Mouse (Mus musculus): ENCODE data around the gene Rgl1. TPM values are rescaled to one million over a fixed set of nuclear protein-coding genes. Genes with fewer than 3 reads are reported as not detected.
A peak's percentile ranks its signal among the peaks of the same experiment; 100 is the strongest.

The Rgl1 gene
- polyA plus RNA-seq, 1 experiment from 2014 or later = 39.6 TPM

DNA sequence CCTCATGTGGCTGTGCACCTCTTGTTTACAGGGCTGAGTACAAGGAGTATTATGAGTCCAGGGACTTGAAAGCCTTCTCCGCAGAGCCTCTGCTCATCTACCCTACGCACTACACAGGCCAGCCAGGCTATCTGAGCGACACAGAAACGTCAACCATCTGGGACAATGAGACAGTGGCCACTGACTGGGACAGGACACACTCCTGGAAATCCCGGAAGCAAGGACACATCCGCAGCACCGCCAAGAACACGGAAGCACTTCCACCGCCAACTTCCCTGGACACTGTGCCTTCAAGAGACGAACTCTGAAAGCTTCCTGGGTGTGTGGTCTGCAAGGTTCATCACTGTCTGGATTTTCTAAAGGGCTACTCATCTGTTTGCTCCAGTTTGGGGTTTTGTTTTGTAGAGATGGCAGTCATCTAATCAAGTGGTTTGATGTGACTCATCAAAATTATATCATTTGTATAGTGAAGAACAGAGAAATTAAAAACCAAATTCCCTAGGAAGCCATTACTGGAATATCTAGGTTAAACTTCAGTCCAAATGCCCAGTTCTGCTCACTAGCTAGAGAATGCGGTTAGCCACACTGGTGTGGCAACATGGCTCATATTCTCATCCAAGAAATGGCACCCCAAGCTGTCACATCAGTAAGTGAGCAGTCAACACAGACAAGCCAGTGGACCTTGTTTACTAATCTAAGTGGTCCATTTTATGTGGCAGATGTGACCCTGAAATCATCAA, 257.5 kb downstream of the Rgl1 start:
- no peak overlapping the region for H3K4me3 ChIP-seq
- no peak overlapping the region for H3K9ac ChIP-seq
- 91% methylated on average over 11 of the region's 11 CpGs for WGBS
- H3K36me3 ChIP-seq = no peaks in the 10 kb centered on the region
- no peak overlapping the region for H3K4me2 ChIP-seq
- H3K9me3 ChIP-seq = no peaks in the 10 kb centered on the region
- H3K27me3 ChIP-seq = no peaks in the 10 kb centered on the region
- H3K4me1 ChIP-seq = 0 out of 2 replicates have a peak, but pooled peaks cover under 1% of the 10 kb centered on the region
- H3K27ac ChIP-seq = no peak overlapping the region
- ATAC-seq (ENCODE audit: insufficient number of reproducible peaks, insufficient read depth, low FRiP score, low TSS enrichment, low read depth) = no peak

DNA sequence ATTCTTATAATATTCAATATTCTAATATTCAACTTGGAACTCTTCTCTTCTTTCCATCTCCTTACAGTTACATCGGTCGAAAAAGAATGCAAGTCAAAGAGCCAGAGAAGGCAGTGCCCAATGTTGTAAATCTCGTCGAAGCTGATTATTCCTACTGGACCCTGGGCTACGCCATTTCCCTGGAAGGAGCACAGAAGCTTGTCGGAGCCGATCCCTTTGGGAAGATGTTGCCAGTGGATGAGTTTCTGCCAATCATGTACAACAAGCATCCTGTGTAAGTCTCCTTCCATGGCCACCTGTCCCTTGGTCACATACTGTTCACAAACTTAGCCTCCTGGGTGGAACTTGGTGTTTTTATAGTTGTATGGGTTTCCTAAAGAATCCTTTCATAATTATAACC, 259.4 kb downstream of the Rgl1 start:
- Histone ChIP-seq H3K4me1 (no peaks in the 10 kb centered on the region), H3K4me3 (no peak overlapping the region), H3K4me2 (no peak overlapping the region), H3K9me3 (no peaks in the 10 kb centered on the region), H3K9ac (no peak overlapping the region), H3K27me3 (no peaks in the 10 kb centered on the region), H3K36me3 (no peaks in the 10 kb centered on the region), H3K27ac (no peak overlapping the region)
- ATAC-seq (ENCODE audit: insufficient number of reproducible peaks, insufficient read depth, low FRiP score, low TSS enrichment, low read depth) = no peak
- 91% methylated on average over 7 of the region's 7 CpGs for WGBS

GRCm38 (mm10) chr1:152506175-152506574, 260.0 kb downstream of the Rgl1 start:
- Histone ChIP-seq H3K27me3 (no peaks in the 10 kb centered on the region), H3K4me3 (no peak overlapping the region), H3K4me1 (no peaks in the 10 kb centered on the region), H3K27ac (no peak overlapping the region), H3K4me2 (no peak overlapping the region), H3K9ac (no peak overlapping the region), H3K36me3 (no peaks in the 10 kb centered on the region), H3K9me3 (no peaks in the 10 kb centered on the region)
- ATAC-seq (ENCODE audit: insufficient number of reproducible peaks, insufficient read depth, low FRiP score, low TSS enrichment, low read depth) = no peak
- 85% methylated on average over 5 of the region's 5 CpGs for WGBS

GRCm38 (mm10) chr1:152499802-152500201, 266.3 kb downstream of the Rgl1 start:
- Histone ChIP-seq H3K4me2 (no peak overlapping the region), H3K27ac (no peak overlapping the region), H3K27me3 (no peaks in the 10 kb centered on the region), H3K9me3 (no peaks in the 10 kb centered on the region), H3K9ac (no peak overlapping the region), H3K4me3 (no peak overlapping the region), H3K4me1 (peaks cover 12% of the 10 kb centered on the region; the same call in 1 of the 2 replicates), H3K36me3 (no peaks in the 10 kb centered on the region)
- ATAC-seq (ENCODE audit: insufficient number of reproducible peaks, insufficient read depth, low FRiP score, low TSS enrichment, low read depth) = no peak
- 78% methylated on average over 12 of the region's 12 CpGs for WGBS

DNA sequence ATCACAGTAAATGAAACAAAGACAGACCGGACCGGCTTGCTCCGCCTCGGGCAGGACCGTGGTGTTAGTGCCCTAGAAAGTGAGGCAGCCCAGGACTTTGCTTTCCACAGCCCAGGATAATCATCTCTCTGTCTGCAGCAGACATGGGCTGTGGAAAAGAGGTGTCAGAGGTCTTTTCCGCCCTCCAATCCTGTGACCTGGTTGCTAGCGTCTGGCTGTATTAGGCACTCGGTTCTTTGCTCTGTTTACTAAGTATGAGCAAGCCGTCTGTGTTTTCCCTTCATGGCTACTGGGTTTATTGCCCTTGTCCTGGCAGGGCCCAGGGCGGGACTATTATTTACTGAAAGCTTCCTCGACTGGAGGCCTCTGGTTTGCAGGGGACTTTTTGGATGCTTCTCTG, 268.6 kb downstream of the Rgl1 start:
- peak overlapping the region; percentile 29 for H3K4me2 ChIP-seq
- peak overlapping the region; percentile 36 for H3K27ac ChIP-seq
- WGBS = 38% methylated on average over 11 of the region's 11 CpGs
- no peaks in the 10 kb centered on the region for H3K27me3 ChIP-seq
- H3K36me3 ChIP-seq = no peaks in the 10 kb centered on the region
- no peak for ATAC-seq (ENCODE audit: insufficient number of reproducible peaks, insufficient read depth, low FRiP score, low TSS enrichment, low read depth)
- H3K4me3 ChIP-seq = no peak overlapping the region
- no peaks in the 10 kb centered on the region for H3K9me3 ChIP-seq
- peak overlapping the region; percentile 41; the same call in 1 of the 2 replicates for H3K9ac ChIP-seq
- H3K4me1 ChIP-seq = peaks cover 12% of the 10 kb centered on the region; the same call in 1 of the 2 replicates

- 57% methylated on average over 2 of the region's 2 CpGs for WGBS
- Histone ChIP-seq H3K9me3 (no peaks in the 10 kb centered on the region), H3K4me2 (no peak overlapping the region)
Measured at GRCm38 (mm10) chr1:152496831-152497230, 269.3 kb downstream of the Rgl1 start.

DNA sequence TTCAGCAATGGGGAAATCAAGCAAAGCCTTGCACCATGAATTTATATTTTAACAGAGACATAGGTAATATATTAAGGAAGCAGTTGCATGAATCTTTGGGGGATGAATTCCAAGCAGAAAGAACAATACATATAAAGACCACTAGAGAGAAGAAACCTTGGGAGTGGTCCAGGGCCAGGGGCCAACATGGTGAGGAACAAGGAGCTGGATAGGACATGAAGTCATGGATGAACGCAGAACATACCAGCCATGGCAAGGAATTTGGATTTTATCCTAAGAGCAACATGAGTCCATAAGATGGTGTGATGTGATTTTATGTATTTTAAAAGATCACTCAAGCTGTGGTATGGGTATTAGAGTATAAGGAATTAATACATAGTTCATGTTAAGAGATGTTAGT, 273.9 kb downstream of the Rgl1 start:
- Histone ChIP-seq H3K9me3 (no peaks in the 10 kb centered on the region), H3K4me2 (no peak overlapping the region), H3K4me1 (peaks cover 7% of the 10 kb centered on the region; the same call in 1 of the 2 replicates), H3K27me3 (no peaks in the 10 kb centered on the region), H3K9ac (no peak overlapping the region), H3K27ac (no peak overlapping the region), H3K36me3 (no peaks in the 10 kb centered on the region), H3K4me3 (no peak overlapping the region)
- ATAC-seq (ENCODE audit: insufficient number of reproducible peaks, insufficient read depth, low FRiP score, low TSS enrichment, low read depth) = no peak
- 85% methylated on average over 1 of the region's 1 CpGs for WGBS

More at GRCm38 (mm10) chr1:152496831-152497230, 269.3 kb downstream of the Rgl1 start:
- Histone ChIP-seq H3K4me1 (peaks cover 12% of the 10 kb centered on the region; the same call in 1 of the 2 replicates), H3K9ac (no peak overlapping the region), H3K27me3 (no peaks in the 10 kb centered on the region), H3K4me3 (no peak overlapping the region), H3K27ac (peak overlapping the region; percentile 28; the same call in 1 of the 2 replicates), H3K36me3 (no peaks in the 10 kb centered on the region)
- no peak for ATAC-seq (ENCODE audit: insufficient number of reproducible peaks, insufficient read depth, low FRiP score, low TSS enrichment, low read depth)

GRCm38 (mm10) chr1:152490842-152491241, 275.3 kb downstream of the Rgl1 start:
- Histone ChIP-seq H3K4me2 (no peak overlapping the region), H3K4me3 (no peak overlapping the region), H3K9ac (no peak overlapping the region), H3K27ac (no peak overlapping the region), H3K27me3 (no peaks in the 10 kb centered on the region), H3K9me3 (no peaks in the 10 kb centered on the region), H3K36me3 (no peaks in the 10 kb centered on the region), H3K4me1 (no peaks in the 10 kb centered on the region)
- 79% methylated on average over 1 of the region's 1 CpGs for WGBS
- ATAC-seq (ENCODE audit: insufficient number of reproducible peaks, insufficient read depth, low FRiP score, low TSS enrichment, low read depth) = no peak

GRCm38 (mm10) chr1:152476126-152476525, 290.0 kb downstream of the Rgl1 start:
- no peak overlapping the region for H3K4me2 ChIP-seq
- H3K9me3 ChIP-seq = no peaks in the 10 kb centered on the region
- no peak for ATAC-seq (ENCODE audit: insufficient number of reproducible peaks, insufficient read depth, low FRiP score, low TSS enrichment, low read depth)
- H3K9ac ChIP-seq = no peak overlapping the region
- H3K27me3 ChIP-seq = no peaks in the 10 kb centered on the region
- H3K27ac ChIP-seq = no peak overlapping the region
- H3K4me3 ChIP-seq = no peak overlapping the region
- H3K4me1 ChIP-seq = no peaks in the 10 kb centered on the region
- no peaks in the 10 kb centered on the region for H3K36me3 ChIP-seq
- WGBS = 85% methylated on average over 4 of the region's 4 CpGs

DNA sequence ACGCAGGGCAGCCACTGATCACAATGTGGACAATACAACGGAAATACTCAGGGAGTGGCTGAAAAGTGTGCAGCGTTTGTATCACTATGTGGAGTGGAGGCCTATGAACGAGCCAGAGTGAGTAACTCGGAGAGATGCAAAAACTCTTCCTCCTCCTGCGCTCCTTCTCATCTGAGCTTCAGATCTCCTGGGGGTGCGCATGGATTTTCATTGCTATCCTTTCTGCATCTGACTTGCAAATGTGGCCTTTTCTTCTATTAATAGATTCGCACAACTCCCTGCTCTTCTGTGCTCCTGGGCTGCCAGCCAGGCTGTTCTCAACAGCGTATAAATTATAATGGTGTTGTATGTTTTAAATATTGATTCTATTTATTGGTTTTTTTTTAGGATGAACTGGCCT, 297.7 kb downstream of the Rgl1 start:
- WGBS = 72% methylated on average over 9 of the region's 9 CpGs

More for the DNA sequence above, 297.7 kb downstream of the Rgl1 start:
- Histone ChIP-seq H3K9me3 (no peaks in the 10 kb centered on the region), H3K4me3 (no peak overlapping the region), H3K27me3 (no peaks in the 10 kb centered on the region), H3K4me1 (no peaks in the 10 kb centered on the region), H3K36me3 (no peaks in the 10 kb centered on the region), H3K4me2 (no peak overlapping the region), H3K27ac (no peak overlapping the region), H3K9ac (no peak overlapping the region)
- no peak for ATAC-seq (ENCODE audit: insufficient number of reproducible peaks, insufficient read depth, low FRiP score, low TSS enrichment, low read depth)
